Mouse (Mus musculus): ENCODE results near the gene Egfr. TPM values are rescaled to one million over a fixed set of nuclear protein-coding genes. Genes with fewer than 3 reads are reported as not detected.

Gene Egfr
- polyA plus RNA-seq, 1 experiment from 2014 or later, result 2.5 TPM

GRCm38 (mm10) chr11:16830531-16831227 lies 78.7 kb downstream of the Egfr start:
- H3K4me2 ChIP-seq (ENCODE audit: low read length), result no peak overlapping the region
- WGBS, result 69% methylated on average over 8 of the region's 8 CpGs
- H3K9me3 ChIP-seq (ENCODE audit: control insufficient read depth, low read length), result no peaks in the 10 kb centered on the region
- no peak overlapping the region for H3K27ac ChIP-seq (replicated peaks in 1 of 2; ENCODE audit: control insufficient read depth in 1 of 2, insufficient read depth in 1 of 2, low read depth in 2 of 2, low read length in 2 of 2)
- H3K27me3 ChIP-seq (ENCODE audit: control insufficient read depth, insufficient read depth, low read length), result 0 out of 2 replicates have a peak, but pooled peaks cover 4% of the 10 kb centered on the region
- H3K36me3 ChIP-seq (ENCODE audit: control insufficient read depth, insufficient read depth, low read length), result no peaks in the 10 kb centered on the region
- no peak for ATAC-seq (ENCODE audit: insufficient number of reproducible peaks, insufficient read depth, low FRiP score, low read depth)
- H3K9ac ChIP-seq (ENCODE audit: low read length), result no peak overlapping the region
- no peaks in the 10 kb centered on the region for H3K4me1 ChIP-seq (ENCODE audit: control insufficient read depth in 2 of 2, insufficient read depth in 2 of 2, low read length in 2 of 2)
- H3K4me3 ChIP-seq (ENCODE audit: control insufficient read depth in 1 of 2, insufficient read depth in 1 of 2, low read depth in 1 of 2, low read length in 2 of 2), result no peak overlapping the region

GRCm38 (mm10) chr11:16831974-16832464 lies 80.0 kb downstream of the Egfr start:
- no peak overlapping the region for H3K27ac ChIP-seq (replicated peaks in 1 of 2; ENCODE audit: control insufficient read depth in 1 of 2, insufficient read depth in 1 of 2, low read depth in 2 of 2, low read length in 2 of 2)
- no peak overlapping the region for H3K4me3 ChIP-seq (ENCODE audit: control insufficient read depth in 1 of 2, insufficient read depth in 1 of 2, low read depth in 1 of 2, low read length in 2 of 2)
- H3K4me1 ChIP-seq (ENCODE audit: control insufficient read depth in 2 of 2, insufficient read depth in 2 of 2, low read length in 2 of 2), result no peaks in the 10 kb centered on the region
- 0 out of 2 replicates have a peak, but pooled peaks cover 4% of the 10 kb centered on the region for H3K27me3 ChIP-seq (ENCODE audit: control insufficient read depth, insufficient read depth, low read length)
- 81% methylated on average over 5 of the region's 5 CpGs for WGBS
- no peak for ATAC-seq (ENCODE audit: insufficient number of reproducible peaks, insufficient read depth, low FRiP score, low read depth)
- H3K9ac ChIP-seq (ENCODE audit: low read length), result no peak overlapping the region
- H3K4me2 ChIP-seq (ENCODE audit: low read length), result no peak overlapping the region
- no peaks in the 10 kb centered on the region for H3K9me3 ChIP-seq (ENCODE audit: control insufficient read depth, low read length)
- no peaks in the 10 kb centered on the region for H3K36me3 ChIP-seq (ENCODE audit: control insufficient read depth, insufficient read depth, low read length)

GRCm38 (mm10) chr11:16838772-16839171 lies 86.8 kb downstream of the Egfr start:
- Histone ChIP-seq H3K27me3 (ENCODE audit: control insufficient read depth, insufficient read depth, low read length) (peaks cover 1% of the 10 kb centered on the region; the same call in 1 of the 2 replicates), H3K4me2 (ENCODE audit: low read length) (no peak overlapping the region), H3K9me3 (ENCODE audit: control insufficient read depth, low read length) (no peaks in the 10 kb centered on the region), H3K4me1 (ENCODE audit: control insufficient read depth in 2 of 2, insufficient read depth in 2 of 2, low read length in 2 of 2) (no peaks in the 10 kb centered on the region), H3K27ac (replicated peaks in 1 of 2; ENCODE audit: control insufficient read depth in 1 of 2, insufficient read depth in 1 of 2, low read depth in 2 of 2, low read length in 2 of 2) (no peak overlapping the region), H3K4me3 (ENCODE audit: control insufficient read depth in 1 of 2, insufficient read depth in 1 of 2, low read depth in 1 of 2, low read length in 2 of 2) (no peak overlapping the region), H3K36me3 (ENCODE audit: control insufficient read depth, insufficient read depth, low read length) (no peaks in the 10 kb centered on the region), H3K9ac (ENCODE audit: low read length) (no peak overlapping the region)
- 75% methylated on average over 3 of the region's 3 CpGs for WGBS
- ATAC-seq (ENCODE audit: insufficient number of reproducible peaks, insufficient read depth, low FRiP score, low read depth), result no peak

GRCm38 (mm10) chr11:16842924-16843323 lies 90.9 kb downstream of the Egfr start:
- no peaks in the 10 kb centered on the region for H3K4me1 ChIP-seq (ENCODE audit: control insufficient read depth in 2 of 2, insufficient read depth in 2 of 2, low read length in 2 of 2)
- H3K27me3 ChIP-seq (ENCODE audit: control insufficient read depth, insufficient read depth, low read length), result no peaks in the 10 kb centered on the region; the same call in 1 of the 2 replicates
- H3K9me3 ChIP-seq (ENCODE audit: control insufficient read depth, low read length), result no peaks in the 10 kb centered on the region
- no peak overlapping the region for H3K4me3 ChIP-seq (ENCODE audit: control insufficient read depth in 1 of 2, insufficient read depth in 1 of 2, low read depth in 1 of 2, low read length in 2 of 2)
- ATAC-seq (ENCODE audit: insufficient number of reproducible peaks, insufficient read depth, low FRiP score, low read depth), result no peak
- H3K27ac ChIP-seq (replicated peaks in 1 of 2; ENCODE audit: control insufficient read depth in 1 of 2, insufficient read depth in 1 of 2, low read depth in 2 of 2, low read length in 2 of 2), result no peak overlapping the region
- WGBS, result 82% methylated on average over 3 of the region's 3 CpGs
- no peak overlapping the region for H3K9ac ChIP-seq (ENCODE audit: low read length)
- no peaks in the 10 kb centered on the region for H3K36me3 ChIP-seq (ENCODE audit: control insufficient read depth, insufficient read depth, low read length)
- no peak overlapping the region for H3K4me2 ChIP-seq (ENCODE audit: low read length)

- H3K36me3 ChIP-seq (ENCODE audit: control insufficient read depth, insufficient read depth, low read length), result no peaks in the 10 kb centered on the region
- no peaks in the 10 kb centered on the region; a peak in 1 of 4 replicates for H3K4me1 ChIP-seq (ENCODE audit: control insufficient read depth in 2 of 2, insufficient read depth in 2 of 2, low read length in 2 of 2)
- no peak for ATAC-seq (ENCODE audit: insufficient number of reproducible peaks, insufficient read depth, low FRiP score, low read depth)
- peak overlapping the region; percentile 21 to 47; a peak in 1 of 4 replicates for H3K27ac ChIP-seq (replicated peaks in 1 of 2; ENCODE audit: control insufficient read depth in 1 of 2, insufficient read depth in 1 of 2, low read depth in 2 of 2, low read length in 2 of 2)
- H3K27me3 ChIP-seq (ENCODE audit: control insufficient read depth, insufficient read depth, low read length), result no peaks in the 10 kb centered on the region; the same call in 1 of the 2 replicates
- H3K4me2 ChIP-seq (ENCODE audit: low read length), result peak overlapping the region; percentile 18; the same call in 1 of the 2 replicates
- no peak overlapping the region for H3K4me3 ChIP-seq (ENCODE audit: control insufficient read depth in 1 of 2, insufficient read depth in 1 of 2, low read depth in 1 of 2, low read length in 2 of 2)
- H3K9me3 ChIP-seq (ENCODE audit: control insufficient read depth, low read length), result no peaks in the 10 kb centered on the region
- 35% methylated on average over 12 of the region's 12 CpGs for WGBS
- H3K9ac ChIP-seq (ENCODE audit: low read length), result no peak overlapping the region
Observed at GRCm38 (mm10) chr11:16843889-16844568, 92.0 kb downstream of the Egfr start.

GRCm38 (mm10) chr11:16848881-16849280 lies 96.9 kb downstream of the Egfr start:
- ATAC-seq (ENCODE audit: insufficient number of reproducible peaks, insufficient read depth, low FRiP score, low read depth), result no peak
- 66% methylated on average over 6 of the region's 6 CpGs for WGBS

GRCm38 (mm10) chr11:16851361-16851760 lies 99.4 kb downstream of the Egfr start:
- Histone ChIP-seq H3K9ac (ENCODE audit: low read length) (no peak overlapping the region), H3K4me3 (ENCODE audit: control insufficient read depth in 1 of 2, insufficient read depth in 1 of 2, low read depth in 1 of 2, low read length in 2 of 2) (no peak overlapping the region), H3K36me3 (ENCODE audit: control insufficient read depth, insufficient read depth, low read length) (no peaks in the 10 kb centered on the region), H3K4me1 (ENCODE audit: control insufficient read depth in 2 of 2, insufficient read depth in 2 of 2, low read length in 2 of 2) (no peaks in the 10 kb centered on the region; a peak in 1 of 4 replicates), H3K4me2 (ENCODE audit: low read length) (no peak overlapping the region), H3K9me3 (ENCODE audit: control insufficient read depth, low read length) (no peaks in the 10 kb centered on the region), H3K27ac (replicated peaks in 1 of 2; ENCODE audit: control insufficient read depth in 1 of 2, insufficient read depth in 1 of 2, low read depth in 2 of 2, low read length in 2 of 2) (no peak overlapping the region), H3K27me3 (ENCODE audit: control insufficient read depth, insufficient read depth, low read length) (no peaks in the 10 kb centered on the region)
- 94% methylated on average over 1 of the region's 1 CpGs for WGBS
- no peak for ATAC-seq (ENCODE audit: insufficient number of reproducible peaks, insufficient read depth, low FRiP score, low read depth)

More at GRCm38 (mm10) chr11:16848881-16849280, 96.9 kb downstream of the Egfr start:
- H3K9ac ChIP-seq (ENCODE audit: low read length), result no peak overlapping the region
- H3K27ac ChIP-seq (replicated peaks in 1 of 2; ENCODE audit: control insufficient read depth in 1 of 2, insufficient read depth in 1 of 2, low read depth in 2 of 2, low read length in 2 of 2), result no peak overlapping the region
- H3K4me1 ChIP-seq (ENCODE audit: control insufficient read depth in 2 of 2, insufficient read depth in 2 of 2, low read length in 2 of 2), result no peaks in the 10 kb centered on the region; a peak in 1 of 4 replicates
- H3K36me3 ChIP-seq (ENCODE audit: control insufficient read depth, insufficient read depth, low read length), result no peaks in the 10 kb centered on the region
- H3K9me3 ChIP-seq (ENCODE audit: control insufficient read depth, low read length), result no peaks in the 10 kb centered on the region
- H3K4me2 ChIP-seq (ENCODE audit: low read length), result no peak overlapping the region
- H3K27me3 ChIP-seq (ENCODE audit: control insufficient read depth, insufficient read depth, low read length), result no peaks in the 10 kb centered on the region
- no peak overlapping the region for H3K4me3 ChIP-seq (ENCODE audit: control insufficient read depth in 1 of 2, insufficient read depth in 1 of 2, low read depth in 1 of 2, low read length in 2 of 2)
